ENCODE assay signal across 26 mouse cellular contexts in genomic region chr16:94019725-94020124, GRCm38 (mm10). TPM values are rescaled to one million over a fixed set of nuclear protein-coding genes. Genes with fewer than 3 reads are reported as not detected.
DNase-seq lines count a peak whose midpoint lies in the region; ATAC-seq and TF ChIP-seq lines count a peak whose summit lies in the region.
"Not testable (repeated sequence)": the region's sequence is repeated elsewhere in the genome, so short reads cannot be mapped to it uniquely, and the experiment has no call there.
"Had no signal": no experiment of that assay in that cellular context is flagged by ENCODE, and none has a peak within 500 bp of the region (broad histone marks: within the 10 kb centered on the region; RNA-seq: fewer than 3 reads in every experiment).

No protein-coding gene starts in this region.

- peaks cover 12 to 39% of the 10 kb centered on the region in 2 experiments for H3K4me1 ChIP-seq in CH12.LX (ENCODE audit: control insufficient read depth in 1 of 2, insufficient read depth in 2 of 2)
- H3K4me1 ChIP-seq in MEL (ENCODE audit: control insufficient read depth in 1 of 2, insufficient read depth in 2 of 2, low read length in 2 of 2): peaks cover 0 to 11% of the 10 kb centered on the region in 2 experiments; a peak in 2 of 4 replicates
- H3K4me1 ChIP-seq in liver, postnatal 0 days (ENCODE audit: insufficient read depth); testis, adult 2 months (ENCODE audit: control insufficient read depth, insufficient read depth, low read length): not testable (repeated sequence)

- not testable (repeated sequence) for H3K27me3 ChIP-seq in CH12.LX (replicated peaks); MEL (ENCODE audit: control insufficient read depth in 1 of 2, insufficient read depth in 2 of 2, low read length in 2 of 2); liver, postnatal 0 days (ENCODE audit: insufficient read depth, low read length); testis, adult 2 months (ENCODE audit: control insufficient read depth, insufficient read depth, low read length)

- not testable (repeated sequence) for H3K4me2 ChIP-seq in CH12.LX (ENCODE audit: insufficient read depth, low read depth, poor library complexity, severe bottlenecking); liver, postnatal 0 days (ENCODE audit: low read depth, low read length)

- 52% methylated on average over 6 of the region's 8 CpGs for WGBS in liver, postnatal 0 days (ENCODE audit: insufficient replicate concordance)

- dilution Hi-C loops in CH12.LX (cut with MboI; ENCODE audit: extremely low pct_ligation_motif_present, extremely low pct_unique_long_range_greater_than_20kb, low sequenced_read_pairs): not testable (repeated sequence)

- H3K9ac ChIP-seq in CH12.LX (ENCODE audit: insufficient read depth, low read depth); MEL (ENCODE audit: control insufficient read depth, low read depth, low read length, poor library complexity, severe bottlenecking); liver, postnatal 0 days (replicated peaks): not testable (repeated sequence)

- in situ Hi-C loops in CH12.LX (cut with MboI; ENCODE audit: low pct_ligation_motif_present, low pct_unique_long_range_greater_than_20kb, low sequenced_read_pairs): loop anchor here (25.0 kb wide), 1 partner anchor 332 kb away; the partner anchor contains the start of gene Cbr3

- not testable (repeated sequence) for TF ChIP-seq EP300 in CH12.LX (IDR thresholded peaks at IDR 0.05; ENCODE audit: low read length); MEL (IDR thresholded peaks at IDR 0.05; ENCODE audit: low read depth in 1 of 2, low read length in 2 of 2); liver, postnatal 0 days (IDR thresholded peaks at IDR 0.05; ENCODE audit: low read depth)

- H3K27ac ChIP-seq in CH12.LX (ENCODE audit: insufficient read depth, low read depth); MEL (ENCODE audit: control insufficient read depth, low read depth, low read length); liver, postnatal 0 days (ENCODE audit: low read depth); testis, adult 2 months (ENCODE audit: control insufficient read depth, insufficient read depth, low read depth, low read length): not testable (repeated sequence)

- H3K79me2 ChIP-seq in CH12.LX (replicated peaks; ENCODE audit: control insufficient read depth, extremely low read depth, insufficient read depth, poor library complexity, severe bottlenecking); MEL (ENCODE audit: control insufficient read depth, insufficient read depth, low read length, poor library complexity): not testable (repeated sequence)

- peak; percentile 10 to 71; a peak in 2 of 4 replicates for TF ChIP-seq CTCF in CH12.LX (conservative IDR thresholded peaks at IDR 0.05 in 1 of 2, IDR thresholded peaks at IDR 0.05 in 1 of 2; ENCODE audit: low read depth in 2 of 2, low read length in 2 of 2)
- peak; percentile 40 to 73 (median 57); a peak in 5 of 6 replicates for TF ChIP-seq CTCF in MEL (IDR thresholded peaks at IDR 0.05 in 2 of 3, conservative IDR thresholded peaks at IDR 0.05 in 1 of 3; ENCODE audit: control insufficient read depth in 1 of 3, insufficient read depth in 1 of 3, low read depth in 2 of 3, low read length in 3 of 3, poor library complexity in 1 of 3, severe bottlenecking in 1 of 3)
- TF ChIP-seq CTCF in brain, embryonic 14.5 days (IDR thresholded peaks at IDR 0.05; ENCODE audit: borderline replicate concordance, extremely low read depth, insufficient read depth, insufficient read length): peak; percentile 19; the same call in 1 of the 2 replicates
- TF ChIP-seq CTCF in liver, postnatal 0 days (IDR thresholded peaks at IDR 0.05; ENCODE audit: low read depth): peak; percentile 49
- TF ChIP-seq CTCF in testis, adult 2 months (IDR thresholded peaks at IDR 0.05; ENCODE audit: control insufficient read depth, insufficient read depth, insufficient replicate concordance, low read depth, low read length): peak; percentile 56; the same call in 1 of the 2 replicates

- H3K4me3 ChIP-seq in CH12.LX (replicated peaks in 1 of 3; ENCODE audit: low read depth in 2 of 3, low read length in 2 of 3, poor library complexity in 1 of 3); MEL (ENCODE audit: control insufficient read depth in 1 of 2, insufficient read depth in 1 of 2, low read depth in 2 of 2, low read length in 2 of 2); liver, postnatal 0 days (ENCODE audit: low read depth, low read length); testis, adult 2 months (ENCODE audit: control insufficient read depth, low read depth, low read length): not testable (repeated sequence)

- H3K9me3 ChIP-seq in CH12.LX (replicated peaks; ENCODE audit: low read length); MEL (replicated peaks; ENCODE audit: insufficient read depth, low read length); liver, postnatal 0 days (ENCODE audit: low read length): not testable (repeated sequence)

- DNase-seq in CH12.LX (ENCODE audit: extremely low read depth); MEL (ENCODE audit: low read depth, low spot score); brain, embryonic 14.5 days (ENCODE audit: low read depth); liver, postnatal 0 days: not testable (repeated sequence)
- peak; percentile 21 for DNase-seq in induced T-regulatory cell, adult 2 months (ENCODE audit: low read depth)
- peak; percentile 15 for DNase-seq in retina, embryonic 14.5 days (ENCODE audit: low spot score)
- DNase-seq in thymus, postnatal 36 days: peak; percentile 15 to 23

- not testable (repeated sequence) for ATAC-seq in liver, postnatal 0 days

- TF ChIP-seq RAD21 in CH12.LX (IDR thresholded peaks at IDR 0.05; ENCODE audit: low read depth, low read length) (peak; percentile 68), MEL (IDR thresholded peaks at IDR 0.05; ENCODE audit: low read depth, low read length) (peak; percentile 34)

- H3K36me3 ChIP-seq in CH12.LX (replicated peaks in 1 of 2; ENCODE audit: control insufficient read depth in 1 of 2, insufficient read depth in 1 of 2, low read length in 1 of 2); MEL (ENCODE audit: control insufficient read depth in 1 of 2, insufficient read depth in 2 of 2, low read length in 2 of 2); liver, postnatal 0 days (replicated peaks; ENCODE audit: insufficient read depth, low read length); testis, adult 2 months (ENCODE audit: control insufficient read depth, insufficient read depth, low read length): not testable (repeated sequence)

- TF ChIP-seq POLR2A in CH12.LX (IDR thresholded peaks at IDR 0.05; ENCODE audit: low read depth, low read length); MEL (IDR thresholded peaks at IDR 0.05; ENCODE audit: control insufficient read depth in 1 of 2, insufficient read depth in 1 of 2, low read depth in 1 of 2, low read length in 2 of 2, poor library complexity in 1 of 2); brain, embryonic 14.5 days (IDR thresholded peaks at IDR 0.05; ENCODE audit: borderline replicate concordance, extremely low read depth, insufficient read depth, insufficient read length, poor library complexity, severe bottlenecking); testis, adult 2 months (IDR thresholded peaks at IDR 0.05; ENCODE audit: control insufficient read depth, low read depth, low read length): not testable (repeated sequence)

TF ChIP-seq in CH12.LX, 34 proteins besides CTCF, POLR2A, EP300 and RAD21:
- TF ChIP-seq SMC3 (IDR thresholded peaks at IDR 0.05; ENCODE audit: low read depth, low read length) (peak; percentile 74), ZC3H11A (IDR thresholded peaks at IDR 0.05; ENCODE audit: low read depth, low read length) (peak; percentile 23; the same call in 1 of the 2 replicates)

TF ChIP-seq in MEL, 35 proteins besides CTCF, POLR2A, EP300 and RAD21:
- TF ChIP-seq SMC3 (IDR thresholded peaks at IDR 0.05; ENCODE audit: low read depth, low read length) (peak; percentile 44), ZC3H11A (IDR thresholded peaks at IDR 0.05; ENCODE audit: low read depth, low read length) (peak; percentile 15; the same call in 1 of the 2 replicates)
TF ChIP-seq in MEL: peak in this region for 2; not testable (repeated sequence) for 33.

RNA-seq across cellular contexts. Expression of gene Cldn14, which starts 11.1 kb away (rescaled TPM):
- 0.25 and 0.38 TPM in 2 replicates for total RNA-seq in CH12.LX (2012; rRNA removed)
- 0.15 and 0.39 TPM in 2 replicates for total RNA-seq in CH12.LX (2014; rRNA removed)
- 0.21 and 0.71 TPM in 2 replicates for polyA plus RNA-seq in CH12.LX (2012; ENCODE audit: insufficient read length, low read depth)
- 0.13 TPM in 1 of 2 replicates, not detected in the other for total RNA-seq in MEL (2012; rRNA removed)
- polyA plus RNA-seq in MEL (2012; ENCODE audit: insufficient read depth in 1 of 2, insufficient read length in 2 of 2, low read depth in 1 of 2, low replicate concordance in 2 of 2, missing spikeins in 1 of 2): not detected
- polyA plus RNA-seq in brain, embryonic 14.5 days (2012; rRNA removed): 0.19 TPM in 1 of 2 replicates, not detected in the other
- 8.6 and 12.6 TPM in 2 replicates for polyA plus RNA-seq in liver, postnatal 0 days (2015; fragmentation: Nextera tagmentation; extraction: Ambion mirVana)
- 1.0 and 2.3 TPM in 2 replicates for polyA plus RNA-seq in testis, adult 2 months (2012; rRNA removed)
- total RNA-seq: adrenal gland, adult 2 months; adrenal gland, postnatal 36 days; G1E; gastrocnemius, postnatal 14 days; heart, postnatal 36 days; hindbrain, postnatal 0 days; megakaryocyte-erythroid progenitor cell, adult 5-6 weeks; monocyte, adult 5-6 weeks had no signal
- polyA plus RNA-seq: activated CD4-positive, CD25-positive, alpha-beta regulatory T cell, adult 4 months; C2C12; embryonic facial prominence, embryonic 11.5 days; forebrain, embryonic 13.5 days; G1E; heart, embryonic 16.5 days; limb, embryonic 10.5 days; limb, embryonic 15.5 days; lung, embryonic 16.5 days; midbrain, embryonic 13.5 days; neural tube, embryonic 14.5 days had no signal
